Mouse (Mus musculus): ENCODE data around the gene Ube2k. TPM values are rescaled to one million over a fixed set of nuclear protein-coding genes. Genes with fewer than 3 reads are reported as not detected.

The Ube2k gene
- 197 and 204 TPM in 2 replicates for polyA plus RNA-seq (2015; fragmentation: Nextera tagmentation; extraction: Ambion mirVana)

- H3K4me3 ChIP-seq (replicated peaks), result peak within 1 kb of the TSS; percentile 93
- H3K36me3 ChIP-seq, result no peaks in the 10 kb centered on the region
- peak within 1 kb of the TSS; percentile 70 for H3K4me2 ChIP-seq (replicated peaks)
- peak within 1 kb of the TSS; percentile 95 for H3K9ac ChIP-seq (replicated peaks)
- under 1% methylated on average over 66 of the region's 66 CpGs for WGBS
- peak; percentile 98 for ATAC-seq
- no peaks in the 10 kb centered on the region for H3K9me3 ChIP-seq
- H3K4me1 ChIP-seq (replicated peaks), result peaks cover 20% of the 10 kb centered on the region
- H3K27ac ChIP-seq, result peak within 1 kb of the TSS; percentile 99
- no peaks in the 10 kb centered on the region for H3K27me3 ChIP-seq
These were observed at the start of gene Ube2k, which contains the start of gene Smim14 for GRCm38 (mm10) chr5:65536751-65537419. Ube2k (plus strand) TSS chr5:65537233. Smim14 (minus strand) TSS chr5:65537184.

- ATAC-seq, result no peak
- Histone ChIP-seq H3K9me3 (no peaks in the 10 kb centered on the region), H3K4me1 (replicated peaks) (peaks cover 31% of the 10 kb centered on the region), H3K27me3 (no peaks in the 10 kb centered on the region), H3K9ac (replicated peaks) (no peak overlapping the region), H3K4me2 (replicated peaks) (no peak overlapping the region), H3K27ac (no peak overlapping the region), H3K36me3 (peaks cover 3% of the 10 kb centered on the region; the same call in 1 of the 2 replicates), H3K4me3 (replicated peaks) (no peak overlapping the region)
- WGBS, result 83% methylated on average over 10 of the region's 10 CpGs
These were observed 49.7 kb upstream of the Ube2k start for GRCm38 (mm10) chr5:65487381-65487780.

- H3K27ac ChIP-seq, result no peak overlapping the region
- WGBS, result 89% methylated on average over 7 of the region's 7 CpGs
These were observed 48.3 kb upstream of the Ube2k start for GRCm38 (mm10) chr5:65488725-65489124.

GRCm38 (mm10) chr5:65489830-65490229 is 47.2 kb upstream of the Ube2k start:
- Histone ChIP-seq H3K9me3 (no peaks in the 10 kb centered on the region), H3K27ac (no peak overlapping the region), H3K4me1 (replicated peaks) (peaks cover 35% of the 10 kb centered on the region), H3K4me3 (replicated peaks) (no peak overlapping the region), H3K36me3 (peaks cover 3% of the 10 kb centered on the region; the same call in 1 of the 2 replicates), H3K9ac (replicated peaks) (no peak overlapping the region), H3K4me2 (replicated peaks) (no peak overlapping the region), H3K27me3 (no peaks in the 10 kb centered on the region)
- no peak for ATAC-seq
- WGBS, result 88% methylated on average over 4 of the region's 4 CpGs

More at GRCm38 (mm10) chr5:65488725-65489124, 48.3 kb upstream of the Ube2k start:
- Histone ChIP-seq H3K36me3 (peaks cover 3% of the 10 kb centered on the region; the same call in 1 of the 2 replicates), H3K9ac (replicated peaks) (no peak overlapping the region), H3K4me1 (replicated peaks) (peaks cover 35% of the 10 kb centered on the region), H3K27me3 (no peaks in the 10 kb centered on the region), H3K4me2 (replicated peaks) (no peak overlapping the region), H3K9me3 (no peaks in the 10 kb centered on the region), H3K4me3 (replicated peaks) (no peak overlapping the region)
- no peak for ATAC-seq

- Histone ChIP-seq H3K9me3 (no peaks in the 10 kb centered on the region), H3K4me1 (replicated peaks) (peaks cover 33% of the 10 kb centered on the region), H3K36me3 (peaks cover 3% of the 10 kb centered on the region; the same call in 1 of the 2 replicates), H3K27me3 (no peaks in the 10 kb centered on the region), H3K4me3 (replicated peaks) (peak overlapping the region; percentile 92), H3K4me2 (replicated peaks) (peak overlapping the region; percentile 87), H3K9ac (replicated peaks) (peak overlapping the region; percentile 97), H3K27ac (peak overlapping the region; percentile 96)
- WGBS, result under 1% methylated on average over 57 of the region's 57 CpGs
- peak; percentile 87 for ATAC-seq
These were observed 45.0 kb upstream of the Ube2k start for GRCm38 (mm10) chr5:65491767-65492715.

GRCm38 (mm10) chr5:65492716-65493531 is 44.1 kb upstream of the Ube2k start, which contains the start of gene Gm43552:
Gm43552 (minus strand) TSS chr5:65492833.
- Histone ChIP-seq H3K9me3 (no peaks in the 10 kb centered on the region), H3K27ac (peak within 1 kb of the TSS; percentile 96), H3K9ac (replicated peaks) (peak within 1 kb of the TSS; percentile 97), H3K4me1 (replicated peaks) (peaks cover 33% of the 10 kb centered on the region), H3K27me3 (no peaks in the 10 kb centered on the region), H3K4me3 (replicated peaks) (peak within 1 kb of the TSS; percentile 92), H3K4me2 (replicated peaks) (peak within 1 kb of the TSS; percentile 87), H3K36me3 (no peaks in the 10 kb centered on the region; the same call in 1 of the 2 replicates)
- WGBS, result under 1% methylated on average over 61 of the region's 69 CpGs
- peak; percentile 98 for ATAC-seq

GRCm38 (mm10) chr5:65500231-65500630 is 36.8 kb upstream of the Ube2k start:
- Histone ChIP-seq H3K4me3 (replicated peaks) (no peak overlapping the region), H3K36me3 (no peaks in the 10 kb centered on the region), H3K4me2 (replicated peaks) (no peak overlapping the region), H3K4me1 (replicated peaks) (no peaks in the 10 kb centered on the region), H3K27ac (no peak overlapping the region), H3K9me3 (no peaks in the 10 kb centered on the region), H3K27me3 (no peaks in the 10 kb centered on the region), H3K9ac (replicated peaks) (no peak overlapping the region)
- ATAC-seq, result no peak
- WGBS, result 85% methylated on average over 7 of the region's 7 CpGs

- 94% methylated on average over 9 of the region's 9 CpGs for WGBS
- H3K36me3 ChIP-seq, result no peaks in the 10 kb centered on the region
These were observed 35.6 kb upstream of the Ube2k start for GRCm38 (mm10) chr5:65501407-65501806.

GRCm38 (mm10) chr5:65505786-65506185 is 31.2 kb upstream of the Ube2k start:
- no peak for ATAC-seq
- Histone ChIP-seq H3K27ac (no peak overlapping the region), H3K9me3 (no peaks in the 10 kb centered on the region), H3K4me3 (replicated peaks) (no peak overlapping the region), H3K27me3 (no peaks in the 10 kb centered on the region), H3K4me1 (replicated peaks) (no peaks in the 10 kb centered on the region), H3K36me3 (no peaks in the 10 kb centered on the region), H3K4me2 (replicated peaks) (peak overlapping the region; percentile 23; the same call in 1 of the 2 replicates), H3K9ac (replicated peaks) (no peak overlapping the region)
- 17% methylated on average over 8 of the region's 8 CpGs for WGBS

More at GRCm38 (mm10) chr5:65501407-65501806, 35.6 kb upstream of the Ube2k start:
- ATAC-seq, result no peak
- Histone ChIP-seq H3K9me3 (no peaks in the 10 kb centered on the region), H3K9ac (replicated peaks) (no peak overlapping the region), H3K27me3 (no peaks in the 10 kb centered on the region), H3K4me2 (replicated peaks) (no peak overlapping the region), H3K27ac (no peak overlapping the region), H3K4me1 (replicated peaks) (no peaks in the 10 kb centered on the region), H3K4me3 (replicated peaks) (no peak overlapping the region)

- no peaks in the 10 kb centered on the region for H3K4me1 ChIP-seq (replicated peaks)
- H3K9me3 ChIP-seq, result no peaks in the 10 kb centered on the region
- H3K27ac ChIP-seq, result no peak overlapping the region
- WGBS, result 88% methylated on average over 8 of the region's 8 CpGs
- no peak overlapping the region for H3K4me2 ChIP-seq (replicated peaks)
- no peak overlapping the region for H3K9ac ChIP-seq (replicated peaks)
- H3K27me3 ChIP-seq, result no peaks in the 10 kb centered on the region
- no peaks in the 10 kb centered on the region for H3K36me3 ChIP-seq
- ATAC-seq, result no peak
- no peak overlapping the region for H3K4me3 ChIP-seq (replicated peaks)
These were observed 28.6 kb upstream of the Ube2k start for GRCm38 (mm10) chr5:65508395-65508794.

- WGBS, result 89% methylated on average over 3 of the region's 3 CpGs
- no peaks in the 10 kb centered on the region for H3K4me1 ChIP-seq (replicated peaks)
- no peaks in the 10 kb centered on the region for H3K27me3 ChIP-seq
- H3K9me3 ChIP-seq, result no peaks in the 10 kb centered on the region
- no peak overlapping the region for H3K27ac ChIP-seq
- ATAC-seq, result no peak
- no peak overlapping the region for H3K4me3 ChIP-seq (replicated peaks)
- H3K36me3 ChIP-seq, result no peaks in the 10 kb centered on the region
- H3K4me2 ChIP-seq (replicated peaks), result no peak overlapping the region
- no peak overlapping the region for H3K9ac ChIP-seq (replicated peaks)
These were observed 23.5 kb upstream of the Ube2k start for GRCm38 (mm10) chr5:65513506-65513905.

Data from midbrain, embryonic 13.5 days (tissue).